Mouse (Mus musculus) neural tube, embryonic 14.5 days (tissue): ENCODE results near the gene Otop2. TPM values are rescaled to one million over a fixed set of nuclear protein-coding genes. Genes with fewer than 3 reads are reported as not detected.

Source experiments
- ATAC-seq: fragments of 200-750 bp; cut with Nextera tagmentation; 2 replicates; pipeline ENCODE4 v1.8.0; 2017; ENCODE audit warnings: low read depth, mild to moderate bottlenecking, moderate TSS enrichment, moderate library complexity
- H3K27ac ChIP-seq: fragments of 300-500 bp; sonication (generic); 2 replicates; pipeline ENCODE4 v1.5.1; 2014; ENCODE audit warnings: low read depth, mild to moderate bottlenecking, control low read depth, low read length, moderate library complexity, mixed read lengths
- H3K27me3 ChIP-seq: fragments of 300-500 bp; sonication (generic); 2 replicates; pipeline ENCODE4 v1.6.1; 2014; ENCODE audit warnings: low read length; ENCODE audit not compliant: control insufficient read depth, insufficient read depth
- H3K36me3 ChIP-seq: fragments of 300-500 bp; sonication (generic); 2 replicates; pipeline ENCODE4 v1.6.1; 2014; ENCODE audit warnings: low read length, mixed read lengths; ENCODE audit not compliant: control insufficient read depth, insufficient read depth
- H3K4me1 ChIP-seq: fragments of 300-500 bp; sonication (generic); 2 replicates; pipeline ENCODE4 v1.6.1; 2014; ENCODE audit warnings: low read length; ENCODE audit not compliant: control insufficient read depth, insufficient read depth
- H3K4me2 ChIP-seq: fragments of 300-500 bp; sonication (generic); 2 replicates; pipeline ENCODE4 v1.6.1; 2014; ENCODE audit warnings: mild to moderate bottlenecking, low read depth, low read length, control low read depth
- H3K4me3 ChIP-seq: fragments of 300-500 bp; sonication (generic); 2 replicates; pipeline ENCODE4 v1.5.1; 2014; ENCODE audit warnings: low read depth, low read length, control low read depth, mixed read lengths
- H3K9ac ChIP-seq: fragments of 300-500 bp; sonication (generic); replicated peaks from 2 replicates; pipeline ENCODE4 v1.6.1; 2014; ENCODE audit warnings: low read depth, mild to moderate bottlenecking, control low read depth, low read length, mixed read lengths
- H3K9me3 ChIP-seq: fragments of 300-500 bp; sonication (generic); 2 replicates; pipeline ENCODE4 v1.6.1; 2016; ENCODE audit warnings: low read length; ENCODE audit not compliant: control insufficient read depth
- WGBS: fragments of 180-500 bp; shearing (Covaris S2); extraction: QIAGEN DNeasy Blood & Tissue Kit; methylation state at CpG from one replicate; pipeline ENCODE4 v1.1.7; 2014; 5-methylcytosine and 5-hydroxymethylcytosine counted together
- polyA plus RNA-seq: library from polyadenylated mRNA; unstranded; fragments of >200 nt; fragmentation: Nextera tagmentation; extraction: Ambion mirVana; gene quantifications from 2 replicates; pipeline ENCODE4 v1.2.1, GENCODE M21; 2014

The Otop2 gene
- polyA plus RNA-seq, 1 experiment from 2014 or later, result 0.12 TPM

GRCm38 (mm10) chr11:115282723-115283485 lies 24.1 kb upstream of the Otop2 start:
- H3K4me3 ChIP-seq, result no peak overlapping the region
- no peak overlapping the region for H3K4me2 ChIP-seq
- no peaks in the 10 kb centered on the region for H3K9me3 ChIP-seq
- no peak overlapping the region for H3K9ac ChIP-seq
- ATAC-seq, result no peak; the same call in 1 of the 2 replicates
- no peaks in the 10 kb centered on the region for H3K4me1 ChIP-seq
- WGBS, result 84% methylated on average over 8 of the region's 8 CpGs
- H3K36me3 ChIP-seq, result no peaks in the 10 kb centered on the region
- no peaks in the 10 kb centered on the region for H3K27me3 ChIP-seq
- no peak overlapping the region for H3K27ac ChIP-seq

GRCm38 (mm10) chr11:115283486-115283765 lies 23.5 kb upstream of the Otop2 start:
- 67% methylated on average over 9 of the region's 9 CpGs for WGBS
- H3K27ac ChIP-seq, result no peak overlapping the region
- H3K4me1 ChIP-seq, result no peaks in the 10 kb centered on the region
- H3K4me2 ChIP-seq, result no peak overlapping the region
- H3K9me3 ChIP-seq, result no peaks in the 10 kb centered on the region
- H3K36me3 ChIP-seq, result no peaks in the 10 kb centered on the region
- H3K27me3 ChIP-seq, result no peaks in the 10 kb centered on the region
- no peak for ATAC-seq
- no peak overlapping the region for H3K4me3 ChIP-seq
- H3K9ac ChIP-seq, result no peak overlapping the region

DNA sequence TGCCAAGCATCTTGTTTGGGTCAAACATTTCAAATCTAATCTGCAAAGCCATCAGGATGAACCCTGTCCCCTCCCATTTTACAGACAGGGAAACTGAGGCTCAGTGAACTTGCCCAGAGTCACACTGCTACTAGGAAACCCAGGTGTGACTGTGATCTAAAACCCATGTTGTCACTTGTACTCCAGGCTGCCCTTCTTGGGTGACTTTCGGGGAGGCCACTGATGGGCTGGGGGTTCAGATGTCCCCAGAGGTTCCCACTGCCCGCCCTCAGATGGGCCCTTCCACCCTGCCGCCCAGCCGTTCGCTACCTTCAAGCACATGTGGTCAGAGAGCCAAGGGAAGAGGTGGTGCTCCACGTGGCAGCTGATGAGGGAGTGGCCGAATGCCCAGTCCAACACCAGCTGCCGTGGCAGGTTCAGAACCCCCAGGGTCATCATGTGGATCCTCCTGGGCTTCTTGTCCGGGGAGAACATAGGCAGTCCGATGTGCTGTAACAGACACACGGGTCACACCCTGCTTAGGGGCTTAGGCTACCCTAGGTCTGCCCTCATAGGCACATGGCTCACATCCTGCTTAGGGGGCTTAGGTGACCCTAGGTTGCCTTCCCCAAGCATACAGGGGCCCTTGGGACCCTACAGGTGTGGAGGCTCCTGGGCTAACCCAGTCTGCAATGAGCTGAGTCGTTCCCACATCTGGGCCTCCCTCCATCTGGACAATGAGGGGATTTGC lies 22.9 kb upstream of the Otop2 start:
- Histone ChIP-seq H3K4me1 (no peaks in the 10 kb centered on the region), H3K27me3 (no peaks in the 10 kb centered on the region), H3K4me3 (no peak overlapping the region), H3K27ac (no peak overlapping the region), H3K9ac (no peak overlapping the region), H3K36me3 (no peaks in the 10 kb centered on the region), H3K9me3 (no peaks in the 10 kb centered on the region), H3K4me2 (no peak overlapping the region)
- 88% methylated on average over 12 of the region's 12 CpGs for WGBS
- no peak for ATAC-seq

DNA sequence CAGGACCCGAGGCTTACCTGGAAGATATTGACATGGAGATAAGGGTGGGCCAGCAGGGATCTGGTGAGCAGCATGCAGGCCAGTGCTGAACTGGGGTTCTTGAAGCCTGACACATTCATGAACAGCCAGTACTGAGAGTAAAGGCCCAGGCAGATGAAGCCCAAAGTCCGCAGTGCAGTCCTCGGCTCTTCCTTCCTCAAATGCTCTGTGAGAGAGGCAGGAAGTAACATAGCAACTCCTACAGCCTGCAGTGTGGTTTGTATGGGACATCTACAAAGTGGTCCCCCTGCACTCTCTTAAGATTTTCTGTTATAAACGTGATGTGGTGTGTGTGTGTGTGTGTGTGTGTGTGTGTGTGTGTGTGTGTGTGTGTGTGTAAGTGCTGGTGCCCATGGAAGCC lies 21.7 kb upstream of the Otop2 start:
- Histone ChIP-seq H3K4me2 (no peak overlapping the region), H3K36me3 (no peaks in the 10 kb centered on the region), H3K27me3 (no peaks in the 10 kb centered on the region), H3K9me3 (no peaks in the 10 kb centered on the region), H3K27ac (no peak overlapping the region), H3K9ac (no peak overlapping the region), H3K4me3 (no peak overlapping the region), H3K4me1 (no peaks in the 10 kb centered on the region)
- WGBS, result 68% methylated on average over 4 of the region's 4 CpGs
- ATAC-seq, result no peak

DNA sequence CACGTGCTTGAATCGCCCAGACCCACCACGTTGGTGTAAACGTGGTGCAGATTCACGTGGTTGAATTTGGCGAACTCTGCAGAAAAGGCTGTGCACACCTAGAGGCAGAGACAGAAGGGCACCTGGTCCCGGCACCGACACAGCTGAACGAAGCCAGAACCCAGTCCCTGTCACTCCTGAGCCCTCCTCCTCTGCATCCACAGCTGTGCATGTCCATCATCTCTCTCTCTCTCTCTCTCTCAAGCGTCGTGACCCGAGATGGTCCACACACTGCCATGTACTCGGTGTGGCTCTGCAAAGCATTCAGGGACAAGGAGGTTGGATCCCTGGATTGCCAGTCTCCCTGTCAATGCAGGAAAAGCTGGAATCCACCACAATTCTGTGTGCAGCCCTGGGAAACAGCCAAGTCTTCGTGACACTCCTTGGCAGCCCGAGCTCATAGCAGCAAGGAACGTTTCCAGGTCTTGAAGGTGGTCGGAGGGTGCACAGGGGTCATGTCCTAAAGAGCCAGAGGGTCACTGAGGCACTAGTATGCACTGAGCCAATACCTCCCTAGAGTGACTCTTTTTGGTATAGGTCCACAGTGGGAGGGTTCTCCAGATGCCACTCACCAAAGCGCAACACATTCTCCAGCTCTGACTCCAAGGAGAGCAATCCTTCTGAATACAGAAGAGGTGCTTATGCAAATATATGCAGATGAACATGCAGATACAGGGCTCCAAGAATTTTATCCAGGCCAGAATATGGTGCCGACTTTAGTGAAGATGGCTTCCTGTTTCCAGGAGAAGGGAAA lies 20.6 kb upstream of the Otop2 start:
- H3K27me3 ChIP-seq, result no peaks in the 10 kb centered on the region
- H3K27ac ChIP-seq, result no peak overlapping the region
- H3K36me3 ChIP-seq, result no peaks in the 10 kb centered on the region
- 76% methylated on average over 19 of the region's 19 CpGs for WGBS
- H3K9me3 ChIP-seq, result no peaks in the 10 kb centered on the region
- H3K4me3 ChIP-seq, result no peak overlapping the region
- H3K4me1 ChIP-seq, result no peaks in the 10 kb centered on the region
- ATAC-seq, result no peak
- no peak overlapping the region for H3K9ac ChIP-seq
- no peak overlapping the region for H3K4me2 ChIP-seq

DNA sequence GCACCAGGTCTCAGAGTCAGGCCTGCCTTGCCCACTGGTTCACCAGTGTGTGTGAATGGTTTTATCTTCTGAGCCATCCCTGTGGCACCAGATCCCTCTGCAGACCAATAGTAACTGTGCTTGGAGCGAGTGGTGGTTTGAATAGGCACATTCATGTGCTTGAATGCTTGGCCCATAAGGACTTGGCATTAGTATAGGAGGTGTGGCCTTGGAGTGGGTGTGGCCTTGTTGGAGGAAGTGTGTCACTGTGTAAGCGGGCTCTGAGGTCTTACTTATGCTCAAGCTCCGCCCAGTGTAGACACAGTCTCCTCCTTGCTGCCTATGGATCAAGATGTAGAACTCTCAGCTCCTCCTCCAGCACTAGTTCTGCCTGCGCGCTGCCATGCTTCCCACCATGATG lies 19.6 kb upstream of the Otop2 start:
- Histone ChIP-seq H3K4me1 (no peaks in the 10 kb centered on the region), H3K27ac (no peak overlapping the region), H3K9me3 (no peaks in the 10 kb centered on the region), H3K36me3 (no peaks in the 10 kb centered on the region), H3K9ac (no peak overlapping the region), H3K4me3 (no peak overlapping the region), H3K4me2 (no peak overlapping the region), H3K27me3 (no peaks in the 10 kb centered on the region)
- ATAC-seq, result no peak
- 89% methylated on average over 5 of the region's 5 CpGs for WGBS

GRCm38 (mm10) chr11:115288305-115288704 lies 18.7 kb upstream of the Otop2 start:
- Histone ChIP-seq H3K4me3 (no peak overlapping the region), H3K27ac (no peak overlapping the region), H3K9me3 (no peaks in the 10 kb centered on the region), H3K27me3 (no peaks in the 10 kb centered on the region), H3K4me2 (no peak overlapping the region), H3K36me3 (no peaks in the 10 kb centered on the region), H3K9ac (no peak overlapping the region), H3K4me1 (no peaks in the 10 kb centered on the region)
- 90% methylated on average over 2 of the region's 2 CpGs for WGBS
- no peak for ATAC-seq

DNA sequence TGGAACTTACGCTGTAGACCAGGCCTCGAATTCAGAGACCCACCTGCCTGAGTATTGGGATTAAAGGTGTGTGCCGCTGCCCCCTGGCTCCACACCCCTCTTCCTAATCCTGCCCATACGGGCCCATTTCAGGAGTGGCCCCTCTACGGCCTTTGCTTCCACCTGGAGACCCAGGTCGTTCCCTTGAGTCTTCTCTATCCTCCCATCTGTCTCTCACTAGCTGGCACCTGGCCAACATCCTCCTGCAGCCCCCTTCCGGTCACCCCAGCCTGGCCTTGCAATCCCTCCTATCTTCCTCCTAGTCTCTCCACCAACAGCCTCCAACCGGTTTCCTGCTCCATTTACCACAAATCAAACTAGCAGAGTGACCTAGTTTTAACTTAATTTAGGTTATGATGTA lies 17.1 kb upstream of the Otop2 start:
- 84% methylated on average over 8 of the region's 8 CpGs for WGBS
- no peak overlapping the region for H3K4me2 ChIP-seq
- H3K27me3 ChIP-seq, result no peaks in the 10 kb centered on the region
- ATAC-seq, result no peak
- H3K36me3 ChIP-seq, result no peaks in the 10 kb centered on the region
- no peak overlapping the region for H3K27ac ChIP-seq
- H3K4me3 ChIP-seq, result no peak overlapping the region
- H3K9ac ChIP-seq, result no peak overlapping the region
- no peaks in the 10 kb centered on the region for H3K4me1 ChIP-seq
- H3K9me3 ChIP-seq, result no peaks in the 10 kb centered on the region

- no peaks in the 10 kb centered on the region for H3K36me3 ChIP-seq
- no peak overlapping the region for H3K27ac ChIP-seq
- H3K4me2 ChIP-seq, result no peak overlapping the region
- no peaks in the 10 kb centered on the region for H3K9me3 ChIP-seq
- no peaks in the 10 kb centered on the region for H3K4me1 ChIP-seq
- ATAC-seq, result no peak
- H3K27me3 ChIP-seq, result no peaks in the 10 kb centered on the region
- no peak overlapping the region for H3K9ac ChIP-seq
- H3K4me3 ChIP-seq, result no peak overlapping the region
- WGBS, result 96% methylated on average over 1 of the region's 1 CpGs
Measured at GRCm38 (mm10) chr11:115290314-115290713, 16.6 kb upstream of the Otop2 start.
